Mouse (Mus musculus): ENCODE results near the gene Hspb8. TPM values are rescaled to one million over a fixed set of nuclear protein-coding genes. Genes with fewer than 3 reads are reported as not detected.

Hspb8 gene
- total and polyA plus RNA-seq, 3 experiments = not detected

DNA sequence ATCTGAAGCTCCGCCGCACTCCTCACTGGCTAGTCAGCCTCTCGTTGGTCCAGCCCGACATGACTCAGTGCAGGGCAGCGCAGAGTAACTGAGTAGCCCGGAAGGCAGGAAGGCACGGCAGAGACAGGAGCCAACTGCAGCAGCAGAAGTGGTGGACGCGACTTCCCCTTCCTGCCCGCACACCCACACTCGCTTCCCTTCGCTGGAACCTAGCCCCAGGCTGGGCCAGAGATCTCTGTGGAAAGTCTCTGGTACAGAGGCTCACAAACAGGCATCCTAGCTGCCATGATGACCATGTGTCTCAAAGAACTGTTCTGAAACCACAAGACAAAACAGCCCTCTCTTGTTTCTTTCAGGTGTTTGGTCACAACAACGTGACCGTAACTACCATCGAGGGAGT lies 41.4 kb downstream of the Hspb8 start:
- Histone ChIP-seq H3K9me3 (replicated peaks; ENCODE audit: low read length) (peaks cover 64% of the 10 kb centered on the region), H3K36me3 (replicated peaks in 1 of 2; ENCODE audit: control insufficient read depth in 1 of 2, insufficient read depth in 1 of 2, low read length in 1 of 2) (no peaks in the 10 kb centered on the region), H3K4me1 (ENCODE audit: control insufficient read depth in 1 of 2, insufficient read depth in 2 of 2) (no peaks in the 10 kb centered on the region), H3K9ac (ENCODE audit: insufficient read depth, low read depth) (no peak overlapping the region), H3K27me3 (replicated peaks) (no peaks in the 10 kb centered on the region), H3K27ac (ENCODE audit: insufficient read depth, low read depth) (no peak overlapping the region), H3K79me2 (replicated peaks; ENCODE audit: control insufficient read depth, extremely low read depth, insufficient read depth, poor library complexity, severe bottlenecking) (no peaks in the 10 kb centered on the region), H3K4me2 (ENCODE audit: insufficient read depth, low read depth, poor library complexity, severe bottlenecking) (no peak overlapping the region), H3K4me3 (replicated peaks in 1 of 3; ENCODE audit: low read depth in 2 of 3, low read length in 2 of 3, poor library complexity in 1 of 3) (no peak overlapping the region)
- in situ Hi-C loops (cut with MboI; ENCODE audit: low pct_ligation_motif_present, low pct_unique_long_range_greater_than_20kb, low sequenced_read_pairs) = no loop called here
- dilution Hi-C loops (cut with MboI; ENCODE audit: extremely low pct_ligation_motif_present, extremely low pct_unique_long_range_greater_than_20kb, low sequenced_read_pairs) = no loop called here
- no peak for TF ChIP-seq ZMIZ1 (IDR thresholded peaks at IDR 0.05; ENCODE audit: low read depth, low read length)
- no peak for TF ChIP-seq CHD1 (IDR thresholded peaks at IDR 0.05; ENCODE audit: low read depth, low read length)
- no peak for TF ChIP-seq PAX5 (IDR thresholded peaks at IDR 0.05; ENCODE audit: low read length)
- no peak for TF ChIP-seq GABPA (IDR thresholded peaks at IDR 0.05; ENCODE audit: insufficient replicate concordance, low read depth, low read length)
- TF ChIP-seq E2F4 (IDR thresholded peaks at IDR 0.05; ENCODE audit: insufficient replicate concordance, low read depth, low read length) = no peak
- TF ChIP-seq ZNF384 (IDR thresholded peaks at IDR 0.05; ENCODE audit: low read depth, low read length) = no peak
- no peak for TF ChIP-seq TBP (conservative IDR thresholded peaks at IDR 0.05; ENCODE audit: low read depth, low read length)
- no peak for TF ChIP-seq POLR2AphosphoS2 (IDR thresholded peaks at IDR 0.05; ENCODE audit: low read depth, low read length)
- no peak for TF ChIP-seq USF1 (IDR thresholded peaks at IDR 0.05; ENCODE audit: low read depth, low read length)
- no peak for TF ChIP-seq SIN3A (IDR thresholded peaks at IDR 0.05; ENCODE audit: low read length)
- TF ChIP-seq SMC3 (IDR thresholded peaks at IDR 0.05; ENCODE audit: low read depth, low read length) = no peak
- no peak for TF ChIP-seq USF2 (conservative IDR thresholded peaks at IDR 0.05; ENCODE audit: low read depth, low read length)
- no peak for TF ChIP-seq TCF12 (IDR thresholded peaks at IDR 0.05; ENCODE audit: low read depth, low read length)
- no peak for TF ChIP-seq BHLHE40 (IDR thresholded peaks at IDR 0.05; ENCODE audit: low read depth, low read length)
- TF ChIP-seq CHD2 (IDR thresholded peaks at IDR 0.05; ENCODE audit: low read length) = no peak
- DNase-seq (ENCODE audit: extremely low read depth) = no peak

DNA sequence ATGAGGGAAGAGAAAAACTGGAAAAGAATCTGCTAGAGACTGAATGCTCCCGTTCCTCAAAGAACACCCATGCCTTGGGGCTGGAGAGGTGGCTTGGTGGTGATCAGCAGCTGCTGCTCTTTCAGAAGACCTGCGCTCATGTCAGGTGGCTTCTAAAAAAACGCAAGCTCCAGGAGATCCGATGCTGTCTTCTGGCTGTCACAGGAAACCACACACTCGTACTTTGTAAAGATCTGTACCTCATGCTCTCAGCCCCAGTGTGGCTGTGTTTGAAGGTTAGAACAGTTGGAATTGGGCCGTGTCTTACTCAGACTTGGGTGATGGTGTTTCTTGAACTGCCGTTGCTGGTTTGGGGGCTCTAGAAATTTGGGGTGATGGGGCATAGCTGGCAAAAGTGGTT lies 42.3 kb downstream of the Hspb8 start:
- in situ Hi-C loops (cut with MboI; ENCODE audit: low pct_ligation_motif_present, low pct_unique_long_range_greater_than_20kb, low sequenced_read_pairs) (no loop called here), dilution Hi-C loops (cut with MboI; ENCODE audit: extremely low pct_ligation_motif_present, extremely low pct_unique_long_range_greater_than_20kb, low sequenced_read_pairs) (no loop called here)
- Histone ChIP-seq H3K4me2 (ENCODE audit: insufficient read depth, low read depth, poor library complexity, severe bottlenecking) (no peak overlapping the region), H3K27me3 (replicated peaks) (no peaks in the 10 kb centered on the region), H3K9ac (ENCODE audit: insufficient read depth, low read depth) (no peak overlapping the region), H3K27ac (ENCODE audit: insufficient read depth, low read depth) (no peak overlapping the region), H3K9me3 (replicated peaks; ENCODE audit: low read length) (peaks cover 61% of the 10 kb centered on the region), H3K4me1 (ENCODE audit: control insufficient read depth in 1 of 2, insufficient read depth in 2 of 2) (no peaks in the 10 kb centered on the region), H3K36me3 (replicated peaks in 1 of 2; ENCODE audit: control insufficient read depth in 1 of 2, insufficient read depth in 1 of 2, low read length in 1 of 2) (no peaks in the 10 kb centered on the region), H3K79me2 (replicated peaks; ENCODE audit: control insufficient read depth, extremely low read depth, insufficient read depth, poor library complexity, severe bottlenecking) (no peaks in the 10 kb centered on the region), H3K4me3 (replicated peaks in 1 of 3; ENCODE audit: low read depth in 2 of 3, low read length in 2 of 3, poor library complexity in 1 of 3) (no peak overlapping the region)
- no peak for TF ChIP-seq TCF12 (IDR thresholded peaks at IDR 0.05; ENCODE audit: low read depth, low read length)
- no peak for TF ChIP-seq RAD21 (IDR thresholded peaks at IDR 0.05; ENCODE audit: low read depth, low read length)
- TF ChIP-seq RCOR1 (conservative IDR thresholded peaks at IDR 0.05; ENCODE audit: low read depth, low read length) = no peak
- no peak for TF ChIP-seq MYC (IDR thresholded peaks at IDR 0.05; ENCODE audit: low read depth, low read length)
- no peak for TF ChIP-seq POLR2AphosphoS2 (IDR thresholded peaks at IDR 0.05; ENCODE audit: low read depth, low read length)
- TF ChIP-seq HCFC1 (IDR thresholded peaks at IDR 0.05; ENCODE audit: low read depth, low read length) = no peak
- no peak for TF ChIP-seq SMC3 (IDR thresholded peaks at IDR 0.05; ENCODE audit: low read depth, low read length)
- no peak for TF ChIP-seq ZKSCAN1 (IDR thresholded peaks at IDR 0.05; ENCODE audit: borderline replicate concordance, low read depth, low read length)
- TF ChIP-seq UBTF (IDR thresholded peaks at IDR 0.05; ENCODE audit: low read depth, low read length) = no peak
- TF ChIP-seq E2F4 (IDR thresholded peaks at IDR 0.05; ENCODE audit: insufficient replicate concordance, low read depth, low read length) = no peak
- TF ChIP-seq BHLHE40 (IDR thresholded peaks at IDR 0.05; ENCODE audit: low read depth, low read length) = no peak
- TF ChIP-seq MAZ (IDR thresholded peaks at IDR 0.05; ENCODE audit: low read depth, low read length) = no peak
- TF ChIP-seq TBP (conservative IDR thresholded peaks at IDR 0.05; ENCODE audit: low read depth, low read length) = no peak
- TF ChIP-seq JUND (conservative IDR thresholded peaks at IDR 0.05; ENCODE audit: low read depth, low read length) = no peak
- TF ChIP-seq MXI1 (IDR thresholded peaks at IDR 0.05; ENCODE audit: low read depth, low read length) = no peak
- TF ChIP-seq EP300 (IDR thresholded peaks at IDR 0.05; ENCODE audit: low read length) = no peak
- no peak for TF ChIP-seq CHD2 (IDR thresholded peaks at IDR 0.05; ENCODE audit: low read length)
- no peak for TF ChIP-seq ZNF384 (IDR thresholded peaks at IDR 0.05; ENCODE audit: low read depth, low read length)
- TF ChIP-seq CTCF (conservative IDR thresholded peaks at IDR 0.05 in 1 of 2, IDR thresholded peaks at IDR 0.05 in 1 of 2; ENCODE audit: low read depth in 2 of 2, low read length in 2 of 2) = no peak
- no peak for DNase-seq (ENCODE audit: extremely low read depth)
